Mouse (Mus musculus): Measurements from ENCODE around the gene Myrip. TPM values are rescaled to one million over a fixed set of nuclear protein-coding genes. Genes with fewer than 3 reads are reported as not detected.

Gene Myrip
- polyA plus RNA-seq, 1 experiment from 2014 or later, result 0.89 TPM

DNA sequence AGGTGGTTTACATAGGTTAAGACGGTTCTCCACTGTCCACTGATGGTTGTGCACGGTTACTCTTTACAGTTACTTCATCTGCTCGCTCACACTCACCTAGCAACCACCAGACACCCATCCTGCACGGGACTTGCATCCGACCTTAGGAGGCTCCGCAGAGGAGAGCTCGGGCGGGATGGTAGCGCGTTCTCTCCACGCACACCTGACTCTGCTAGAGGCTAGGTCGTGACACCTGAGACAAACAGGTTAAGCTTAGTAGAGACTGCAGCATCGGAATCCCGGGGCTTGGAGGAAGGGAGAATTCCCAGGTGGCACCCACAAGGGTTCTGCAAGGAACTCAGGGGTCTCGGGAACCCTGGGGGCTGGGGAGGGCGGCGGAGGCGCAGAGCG lies 190.7 kb downstream of the Myrip start, which contains the start of gene Eif1b:
Gene Eif1b, plus strand, starts transcription at position 223 of the 390 bp plus-strand sequence.
- ATAC-seq, result peak; percentile 54
- H3K36me3 ChIP-seq, result peaks cover 19% of the 10 kb centered on the region
- WGBS, result 2% methylated on average over 19 of the region's 19 CpGs

DNA sequence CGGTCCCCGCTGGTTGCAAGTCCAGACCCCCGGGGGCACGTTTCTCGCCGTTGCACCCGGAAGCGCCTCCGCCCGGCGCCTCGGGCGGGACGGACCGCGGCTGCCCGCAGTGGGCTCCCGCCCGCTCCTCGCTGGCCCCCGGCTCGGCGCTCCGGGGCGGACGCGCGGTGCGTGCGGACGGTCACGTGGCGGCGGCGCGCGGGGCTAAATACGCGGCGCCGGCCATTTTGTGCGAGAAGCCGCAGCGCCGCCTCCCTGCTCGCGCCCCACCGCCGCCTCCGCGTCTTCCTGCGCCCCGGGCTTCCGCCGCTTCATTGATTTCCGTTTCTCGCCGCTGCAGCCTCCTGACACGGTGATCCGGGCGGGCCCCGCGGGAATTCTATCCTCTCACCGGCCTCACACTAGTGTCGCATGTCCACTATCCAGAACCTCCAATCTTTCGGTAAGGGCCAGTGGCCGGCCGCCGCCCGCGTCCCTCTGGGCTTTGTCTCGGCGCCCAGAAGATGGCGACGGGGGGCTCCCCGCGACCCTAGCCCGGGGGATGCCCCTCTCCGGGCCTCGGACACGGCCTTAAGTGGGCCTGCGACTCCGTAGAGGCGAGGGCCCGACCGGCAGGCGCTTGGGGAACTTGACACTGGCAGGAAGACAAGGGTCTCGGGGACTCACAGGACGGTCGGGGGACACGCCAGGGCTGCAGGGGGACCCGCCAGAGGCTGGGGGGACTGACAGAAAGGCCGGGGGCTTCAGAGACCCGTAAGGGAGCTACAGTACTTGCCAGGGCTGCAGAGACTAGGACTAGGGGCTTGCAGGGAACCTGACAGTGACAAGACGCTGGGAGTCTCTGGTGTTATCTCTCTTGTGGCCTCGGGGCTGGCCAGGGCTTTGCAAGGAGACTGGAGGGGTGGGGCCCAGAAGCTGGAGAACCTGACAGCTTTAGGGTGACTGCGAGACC lies 191.4 kb downstream of the Myrip start:
- Histone ChIP-seq H3K9me3 (no peaks in the 10 kb centered on the region), H3K4me3 (replicated peaks) (peak overlapping the region; percentile 100), H3K27me3 (replicated peaks) (no peaks in the 10 kb centered on the region), H3K27ac (peak overlapping the region; percentile 91), H3K4me2 (replicated peaks) (peak overlapping the region; percentile 85), H3K36me3 (peaks cover 19% of the 10 kb centered on the region), H3K4me1 (replicated peaks) (peaks cover 7% of the 10 kb centered on the region), H3K9ac (peak overlapping the region; percentile 100)
- whole genome bisulfite sequencing, result under 1% methylated on average over 97 of the region's 97 CpGs
- peak; percentile 88 for ATAC-seq

More for the DNA sequence above, 190.7 kb downstream of the Myrip start, which contains the start of gene Eif1b:
- H3K9me3 ChIP-seq, result no peaks in the 10 kb centered on the region
- no peaks in the 10 kb centered on the region for H3K27me3 ChIP-seq (replicated peaks)
- H3K4me1 ChIP-seq (replicated peaks), result peaks cover 7% of the 10 kb centered on the region
- peak within 1 kb of the TSS; percentile 85 for H3K4me2 ChIP-seq (replicated peaks)
- peak within 1 kb of the TSS; percentile 100 for H3K4me3 ChIP-seq (replicated peaks)
- peak within 1 kb of the TSS; percentile 100 for H3K9ac ChIP-seq
- H3K27ac ChIP-seq, result peak within 1 kb of the TSS; percentile 91

- Histone ChIP-seq H3K4me1 (replicated peaks) (peaks cover 7% of the 10 kb centered on the region), H3K9me3 (no peaks in the 10 kb centered on the region), H3K4me3 (replicated peaks) (peak overlapping the region; percentile 100), H3K36me3 (peaks cover 19% of the 10 kb centered on the region), H3K9ac (peak overlapping the region; percentile 100), H3K4me2 (replicated peaks) (peak overlapping the region; percentile 85), H3K27me3 (replicated peaks) (no peaks in the 10 kb centered on the region), H3K27ac (no peak overlapping the region)
- no peak for ATAC-seq
- 72% methylated on average over 12 of the region's 12 CpGs for WGBS
Observed at GRCm38 (mm10) chr9:120493781-120494180, 192.5 kb downstream of the Myrip start.

GRCm38 (mm10) chr9:120496691-120497090 lies 195.4 kb downstream of the Myrip start:
- peak; percentile 12 for ATAC-seq
- Histone ChIP-seq H3K4me2 (replicated peaks) (no peak overlapping the region), H3K9ac (no peak overlapping the region), H3K9me3 (no peaks in the 10 kb centered on the region), H3K27me3 (replicated peaks) (no peaks in the 10 kb centered on the region), H3K4me3 (replicated peaks) (no peak overlapping the region), H3K27ac (no peak overlapping the region), H3K36me3 (peaks cover 19% of the 10 kb centered on the region), H3K4me1 (replicated peaks) (peaks cover 7% of the 10 kb centered on the region)
- WGBS, result 6% methylated on average over 3 of the region's 3 CpGs

DNA sequence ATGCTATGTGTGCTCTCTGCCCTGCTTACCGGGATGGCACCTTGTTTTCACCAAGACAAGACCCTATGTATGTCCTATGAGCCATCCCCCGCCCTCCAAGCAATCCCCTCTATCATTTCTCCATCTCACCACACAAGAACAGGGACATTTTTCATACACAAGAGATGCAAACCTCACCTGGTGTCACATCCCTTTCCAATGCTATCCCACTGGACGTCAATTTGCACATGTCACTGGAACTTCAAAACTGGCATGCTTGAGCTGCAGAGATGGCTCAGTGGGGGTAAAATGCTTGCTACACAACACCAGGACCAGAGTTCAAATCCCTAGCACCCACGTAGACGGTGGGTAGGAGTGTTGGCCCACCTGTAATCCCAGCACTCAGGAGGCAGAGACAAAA lies 196.7 kb downstream of the Myrip start:
- Histone ChIP-seq H3K27me3 (replicated peaks) (no peaks in the 10 kb centered on the region), H3K36me3 (peaks cover 19% of the 10 kb centered on the region), H3K9me3 (no peaks in the 10 kb centered on the region), H3K27ac (no peak overlapping the region), H3K4me1 (replicated peaks) (peaks cover 7% of the 10 kb centered on the region), H3K4me3 (replicated peaks) (no peak overlapping the region), H3K9ac (no peak overlapping the region), H3K4me2 (replicated peaks) (no peak overlapping the region)
- no peak for ATAC-seq
- WGBS, result 87% methylated on average over 5 of the region's 5 CpGs

DNA sequence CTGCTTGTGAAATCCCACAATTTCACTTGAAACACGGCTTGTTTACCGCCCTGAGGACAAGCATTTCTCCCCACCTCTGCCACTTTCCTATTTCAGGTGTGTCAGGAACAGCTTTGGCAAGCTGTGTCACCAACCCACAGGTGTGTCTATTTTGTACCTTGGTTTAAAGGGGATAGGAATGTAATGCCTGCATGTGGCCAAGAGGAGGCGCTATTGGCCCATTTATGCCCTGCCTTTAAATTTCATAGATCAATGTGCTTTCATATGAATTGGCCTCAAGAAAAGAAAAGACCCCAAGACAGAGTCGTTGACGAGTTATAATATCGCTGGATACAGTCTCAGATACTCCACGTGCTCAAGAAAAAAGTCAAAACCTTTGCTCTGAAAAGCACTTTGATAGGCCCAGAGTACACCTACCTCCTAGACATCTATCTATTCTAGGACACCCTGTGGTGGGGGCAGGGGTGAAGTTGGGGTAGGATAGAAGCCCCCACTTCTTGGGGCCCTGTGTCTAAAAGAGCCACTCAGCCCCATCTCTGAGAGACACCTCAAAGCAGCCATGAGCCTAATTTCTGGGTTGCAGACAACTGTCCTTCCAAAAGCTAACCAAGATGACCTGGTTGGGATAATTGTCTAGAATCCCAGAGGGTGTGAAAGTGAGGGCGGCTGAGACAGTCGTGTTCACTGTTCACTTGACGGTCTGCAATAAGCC lies 200.0 kb downstream of the Myrip start:
- ATAC-seq, result no peak
- no peaks in the 10 kb centered on the region for H3K9me3 ChIP-seq
- no peaks in the 10 kb centered on the region for H3K4me1 ChIP-seq (replicated peaks)
- no peak overlapping the region for H3K27ac ChIP-seq
- 35% methylated on average over 10 of the region's 10 CpGs for WGBS
- H3K4me2 ChIP-seq (replicated peaks), result no peak overlapping the region
- no peak overlapping the region for H3K4me3 ChIP-seq (replicated peaks)
- H3K9ac ChIP-seq, result no peak overlapping the region
- H3K36me3 ChIP-seq, result no peaks in the 10 kb centered on the region
- no peaks in the 10 kb centered on the region for H3K27me3 ChIP-seq (replicated peaks)

GRCm38 (mm10) chr9:120502013-120502412 lies 200.7 kb downstream of the Myrip start:
- Histone ChIP-seq H3K27me3 (replicated peaks) (no peaks in the 10 kb centered on the region), H3K4me2 (replicated peaks) (no peak overlapping the region), H3K9me3 (no peaks in the 10 kb centered on the region), H3K36me3 (no peaks in the 10 kb centered on the region), H3K9ac (0 out of 2 replicates have a peak overlapping the region, but pooled peaks have one; percentile 14), H3K27ac (no peak overlapping the region), H3K4me3 (replicated peaks) (no peak overlapping the region), H3K4me1 (replicated peaks) (no peaks in the 10 kb centered on the region)
- 8% methylated on average over 8 of the region's 8 CpGs for WGBS
- ATAC-seq, result peak; percentile 28; the same call in 1 of the 2 replicates

- H3K27me3 ChIP-seq (replicated peaks), result no peaks in the 10 kb centered on the region
- no peaks in the 10 kb centered on the region for H3K4me1 ChIP-seq (replicated peaks)
- H3K27ac ChIP-seq, result no peak overlapping the region
- H3K4me3 ChIP-seq (replicated peaks), result no peak overlapping the region
- no peak overlapping the region for H3K4me2 ChIP-seq (replicated peaks)
- H3K36me3 ChIP-seq, result no peaks in the 10 kb centered on the region
- WGBS, result 78% methylated on average over 2 of the region's 2 CpGs
- no peak for ATAC-seq
- no peaks in the 10 kb centered on the region for H3K9me3 ChIP-seq
- no peak overlapping the region for H3K9ac ChIP-seq
Observed at GRCm38 (mm10) chr9:120504423-120504822, 203.1 kb downstream of the Myrip start.

GRCm38 (mm10) chr9:120511781-120512180 lies 210.5 kb downstream of the Myrip start:
- Histone ChIP-seq H3K9ac (no peak overlapping the region), H3K4me3 (replicated peaks) (no peak overlapping the region), H3K4me1 (replicated peaks) (no peaks in the 10 kb centered on the region), H3K36me3 (no peaks in the 10 kb centered on the region), H3K4me2 (replicated peaks) (no peak overlapping the region), H3K27me3 (replicated peaks) (no peaks in the 10 kb centered on the region), H3K9me3 (no peaks in the 10 kb centered on the region), H3K27ac (no peak overlapping the region)
- WGBS, result 81% methylated on average over 3 of the region's 3 CpGs
- ATAC-seq, result no peak

DNA sequence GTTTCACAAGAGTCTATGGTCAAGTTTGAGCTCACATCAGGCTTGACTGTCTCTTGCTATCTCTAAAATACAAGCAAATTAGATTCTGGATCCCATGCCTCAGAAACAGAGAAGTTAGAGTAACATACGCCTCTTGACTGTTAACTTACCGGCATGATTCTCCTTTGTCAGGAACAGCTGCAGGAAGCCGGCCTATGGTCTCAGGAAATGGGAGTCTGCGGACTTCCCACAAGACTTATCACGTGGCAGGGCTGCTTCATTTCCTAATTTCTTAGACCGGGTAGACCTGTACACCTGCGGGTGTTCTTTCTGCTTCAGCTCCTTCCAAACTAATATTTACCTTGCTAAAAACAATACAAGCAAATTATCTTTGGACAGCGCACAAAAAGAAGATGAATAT lies 215.4 kb downstream of the Myrip start:
- H3K4me3 ChIP-seq (replicated peaks), result no peak overlapping the region
- ATAC-seq, result no peak
- H3K27ac ChIP-seq, result no peak overlapping the region
- H3K36me3 ChIP-seq, result no peaks in the 10 kb centered on the region
- no peaks in the 10 kb centered on the region for H3K4me1 ChIP-seq (replicated peaks)
- H3K9ac ChIP-seq, result no peak overlapping the region
- 72% methylated on average over 8 of the region's 8 CpGs for WGBS
- no peaks in the 10 kb centered on the region for H3K9me3 ChIP-seq
- H3K27me3 ChIP-seq (replicated peaks), result no peaks in the 10 kb centered on the region
- no peak overlapping the region for H3K4me2 ChIP-seq (replicated peaks)

GRCm38 (mm10) chr9:120518946-120519345 lies 217.6 kb downstream of the Myrip start:
- no peak overlapping the region for H3K9ac ChIP-seq
- no peaks in the 10 kb centered on the region for H3K9me3 ChIP-seq
- no peaks in the 10 kb centered on the region for H3K36me3 ChIP-seq
- H3K4me2 ChIP-seq (replicated peaks), result no peak overlapping the region
- no peaks in the 10 kb centered on the region for H3K27me3 ChIP-seq (replicated peaks)
- WGBS, result 68% methylated on average over 3 of the region's 3 CpGs
- ATAC-seq, result no peak
- H3K27ac ChIP-seq, result no peak overlapping the region
- no peaks in the 10 kb centered on the region for H3K4me1 ChIP-seq (replicated peaks)
- H3K4me3 ChIP-seq (replicated peaks), result no peak overlapping the region

DNA sequence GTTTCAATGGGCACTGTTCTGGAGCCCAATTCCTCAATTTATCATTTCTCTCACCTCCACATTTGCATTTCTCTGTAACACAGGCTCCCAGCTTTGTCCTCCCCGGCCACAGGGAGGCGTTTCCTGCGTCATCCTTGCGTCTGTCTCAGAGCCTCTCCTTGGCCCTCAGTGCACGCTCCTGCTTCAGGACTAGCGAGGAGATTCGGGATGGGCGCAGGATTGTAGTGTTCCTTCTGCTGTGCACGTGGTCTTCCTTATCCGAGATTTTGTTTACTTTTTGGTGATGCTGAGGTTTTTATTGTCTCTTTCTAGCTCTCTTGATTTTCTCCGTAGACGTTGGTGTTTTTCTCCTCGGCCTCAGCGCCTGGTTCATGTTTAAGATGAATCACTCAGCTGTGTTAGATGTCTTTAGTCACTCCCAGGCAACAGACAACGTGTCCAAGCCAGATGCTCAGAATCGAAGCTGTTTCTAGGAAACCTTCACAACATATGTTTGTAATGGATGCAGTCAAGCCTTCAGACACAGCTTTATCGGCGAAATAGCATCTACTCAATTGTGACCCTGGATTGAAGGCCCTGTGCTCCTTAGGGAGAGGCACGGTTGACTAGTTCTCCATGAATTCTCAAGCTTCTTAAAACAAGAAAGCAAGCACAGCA lies 218.3 kb downstream of the Myrip start:
- H3K36me3 ChIP-seq, result no peaks in the 10 kb centered on the region
- H3K9ac ChIP-seq, result no peak overlapping the region
- H3K4me3 ChIP-seq (replicated peaks), result no peak overlapping the region
- H3K4me2 ChIP-seq (replicated peaks), result no peak overlapping the region
- H3K9me3 ChIP-seq, result no peaks in the 10 kb centered on the region
- H3K4me1 ChIP-seq (replicated peaks), result no peaks in the 10 kb centered on the region
- 0 out of 2 replicates have a peak, but pooled peaks have one; percentile 45 for ATAC-seq
- no peak overlapping the region for H3K27ac ChIP-seq
- 36% methylated on average over 19 of the region's 19 CpGs for WGBS
- H3K27me3 ChIP-seq (replicated peaks), result no peaks in the 10 kb centered on the region
